Mouse (Mus musculus) gastrocnemius, postnatal 10 days (tissue): ENCODE measurements at regions not wholly inside any gene's neighbourhood (a gene's known extent, or its start where the extent isn't known, plus 50 kb on each side); places are given as distances from the start of the nearest gene placed in this dataset.

Experiments used
- DNase-seq: peaks from one replicate; pipeline ENCODE4 v3.0.0; 2021; ENCODE audit warnings: mixed read lengths

DNA sequence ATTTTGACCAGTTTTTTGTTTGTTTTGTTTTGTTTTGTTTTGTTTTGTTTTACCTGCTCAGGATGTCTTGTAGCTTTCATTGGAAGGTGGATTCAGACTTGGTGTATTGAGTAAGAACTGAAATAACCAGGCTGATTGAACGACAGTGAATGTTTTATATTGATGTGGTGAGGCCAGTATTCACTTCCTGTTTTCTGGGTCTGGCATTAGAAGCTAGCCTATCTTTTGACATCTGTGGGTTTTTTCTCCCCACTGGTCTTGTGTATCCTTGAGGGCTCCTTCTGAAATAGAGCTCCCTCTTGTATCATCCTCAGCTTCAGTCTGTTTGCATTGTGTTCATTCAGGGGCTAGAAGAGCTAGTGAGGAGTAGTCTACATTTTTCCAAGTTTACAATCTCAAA is 175.5 kb downstream of the 1700129C05Rik start:
- DNase-seq = no peak

- no peak for DNase-seq
These were observed 197.7 kb downstream of the 1700129C05Rik start for GRCm38 (mm10) chr14:58944958-58945357.

- DNase-seq = no peak
These were observed 199.4 kb downstream of the 1700129C05Rik start for GRCm38 (mm10) chr14:58943267-58943765.

GRCm38 (mm10) chr14:58939086-58939485 is 203.6 kb downstream of the 1700129C05Rik start:
- no peak for DNase-seq

DNA sequence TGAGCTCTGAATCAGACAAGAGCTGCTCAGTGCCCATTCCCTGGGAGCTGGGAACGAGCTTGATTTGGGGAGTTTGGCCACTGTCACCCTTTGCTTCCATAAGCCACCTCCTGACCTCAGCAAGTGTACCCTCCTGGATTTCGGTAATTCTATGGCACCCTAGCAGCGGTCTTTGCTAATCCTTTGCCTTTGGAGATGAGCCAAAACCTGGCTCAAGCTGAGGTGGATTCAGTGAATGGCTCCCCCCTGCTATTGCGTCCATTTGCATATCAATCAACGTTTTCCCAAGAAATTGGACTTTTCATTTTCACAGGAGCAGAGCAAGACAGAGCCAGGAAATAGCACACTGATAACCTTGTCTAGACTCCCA is 204.1 kb downstream of the 1700129C05Rik start:
- DNase-seq = no peak

- DNase-seq = no peak
These were observed 204.7 kb downstream of the 1700129C05Rik start for GRCm38 (mm10) chr14:58937791-58938600.

GRCm38 (mm10) chr14:58937331-58937730 is 205.4 kb downstream of the 1700129C05Rik start:
- DNase-seq = no peak

DNA sequence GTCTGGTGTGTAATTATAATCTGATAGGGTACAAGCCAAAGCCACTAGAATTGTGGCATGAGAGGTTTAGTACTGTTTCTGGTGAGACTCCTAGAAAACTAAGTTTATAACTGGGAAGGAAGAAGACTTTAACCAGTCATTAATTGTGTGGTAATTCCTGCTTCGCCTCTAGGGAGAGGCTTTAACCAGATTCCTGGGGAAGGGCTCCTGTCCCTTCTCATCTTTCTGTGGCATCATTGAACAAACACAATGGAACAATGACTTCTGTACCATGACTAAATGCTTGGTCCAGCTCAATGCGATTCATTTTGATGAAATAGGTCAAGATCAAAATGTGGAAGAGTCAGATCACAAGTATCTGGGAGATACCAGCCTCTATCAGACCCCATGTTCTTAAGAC is 206.6 kb downstream of the 1700129C05Rik start:
- no peak for DNase-seq

- DNase-seq = no peak
These were observed 224.8 kb downstream of the 1700129C05Rik start for GRCm38 (mm10) chr14:58917853-58918252.

DNA sequence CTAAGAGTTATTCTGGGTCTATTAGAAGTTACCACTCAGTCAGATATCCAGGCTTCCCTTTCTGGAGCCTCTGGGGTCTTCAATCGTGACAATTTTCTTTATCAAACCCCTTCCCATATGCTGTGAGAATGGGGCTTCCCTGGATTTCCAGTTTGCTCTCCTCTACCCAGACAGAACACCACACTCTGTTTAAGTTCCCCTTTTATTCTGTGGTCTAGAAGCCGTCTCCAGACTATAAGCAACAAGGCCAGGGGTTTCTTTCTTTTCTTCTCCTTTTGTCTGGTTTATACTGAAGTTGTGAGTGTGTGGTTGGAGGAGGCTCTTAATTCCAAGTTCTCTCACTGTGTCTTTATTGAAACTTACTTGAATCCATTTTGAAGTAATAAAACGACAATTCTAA is 225.5 kb downstream of the 1700129C05Rik start:
- no peak for DNase-seq

GRCm38 (mm10) chr14:58914937-58915336 is 227.8 kb downstream of the 1700129C05Rik start:
- DNase-seq = no peak

GRCm38 (mm10) chr14:58910846-58911245 is 231.8 kb downstream of the 1700129C05Rik start:
- DNase-seq = no peak

DNA sequence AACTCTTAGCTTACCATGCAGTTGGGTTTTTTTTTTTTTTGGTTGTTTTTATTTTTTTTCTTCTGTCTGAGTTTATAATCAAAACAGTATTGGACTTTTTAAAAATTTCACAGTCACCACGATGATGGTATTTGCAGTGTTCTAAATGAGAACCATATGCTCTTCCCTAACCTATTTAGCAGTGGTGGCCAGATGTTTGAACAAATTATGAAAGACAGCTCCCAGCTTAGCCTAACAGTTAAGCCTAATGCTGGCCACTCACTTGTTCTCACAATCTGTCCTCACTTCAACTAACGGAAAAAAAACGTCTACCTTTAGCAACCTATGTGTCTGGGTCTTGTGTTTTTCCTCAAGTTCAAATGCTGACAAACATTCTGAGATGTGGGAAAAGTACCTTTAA is 234.8 kb downstream of the 1700129C05Rik start:
- no peak for DNase-seq

GRCm38 (mm10) chr14:58907359-58907758 is 235.3 kb downstream of the 1700129C05Rik start:
- no peak for DNase-seq

DNA sequence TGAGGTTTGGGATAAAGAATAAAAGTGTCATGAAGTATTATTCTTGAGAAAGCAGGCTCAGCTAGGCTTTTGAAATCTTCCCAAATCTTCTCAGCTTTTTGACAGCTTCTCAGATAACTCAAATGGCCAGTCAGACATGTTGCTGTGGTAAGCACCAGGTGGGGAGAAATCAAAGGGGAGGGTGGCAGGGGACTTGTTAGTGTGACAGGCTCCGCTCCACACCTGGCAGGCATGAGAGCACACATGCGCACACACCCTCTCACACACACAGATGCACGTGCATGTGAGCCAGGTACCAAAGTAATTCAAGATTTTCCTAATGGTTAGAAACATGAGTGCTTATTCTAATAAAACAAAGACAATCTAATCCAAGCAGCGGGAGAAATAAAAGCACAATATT is 236.1 kb downstream of the 1700129C05Rik start:
- DNase-seq = no peak

- DNase-seq = no peak
These were observed 274.3 kb downstream of the 1700129C05Rik start for GRCm38 (mm10) chr14:58868176-58868949.

DNA sequence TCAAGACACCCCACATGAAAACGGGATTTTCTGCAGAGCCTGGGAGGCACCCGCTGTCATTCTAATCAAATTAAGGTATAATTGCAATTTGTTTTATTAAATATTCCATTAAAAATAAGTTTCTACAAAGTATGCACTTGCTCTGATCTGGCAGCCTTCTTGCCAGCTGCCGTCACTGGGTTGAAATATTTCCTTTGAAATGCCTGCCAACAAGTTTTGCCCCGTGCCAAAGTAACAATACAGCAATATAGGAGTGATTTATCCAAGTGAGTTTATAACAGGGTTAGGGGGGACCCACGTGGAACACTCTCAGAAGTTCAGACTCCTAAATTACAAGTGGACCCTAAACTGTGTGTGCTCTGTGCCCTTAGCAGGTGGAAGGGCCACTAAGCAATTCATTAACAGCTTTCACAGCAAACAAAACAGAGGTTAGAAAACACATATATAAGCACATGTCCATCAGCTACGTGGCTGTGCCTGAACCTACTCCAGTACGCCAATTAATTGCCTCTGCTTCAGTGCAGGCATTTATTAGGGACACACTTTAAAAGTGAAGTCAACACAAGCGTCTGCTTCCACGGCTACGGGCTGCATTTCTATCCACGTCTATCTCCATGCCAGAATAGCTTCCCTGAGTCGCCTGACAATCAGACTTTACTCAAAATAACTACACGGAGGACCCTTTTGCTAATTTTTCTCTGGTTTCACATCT is 275.1 kb downstream of the 1700129C05Rik start:
- DNase-seq = no peak

DNA sequence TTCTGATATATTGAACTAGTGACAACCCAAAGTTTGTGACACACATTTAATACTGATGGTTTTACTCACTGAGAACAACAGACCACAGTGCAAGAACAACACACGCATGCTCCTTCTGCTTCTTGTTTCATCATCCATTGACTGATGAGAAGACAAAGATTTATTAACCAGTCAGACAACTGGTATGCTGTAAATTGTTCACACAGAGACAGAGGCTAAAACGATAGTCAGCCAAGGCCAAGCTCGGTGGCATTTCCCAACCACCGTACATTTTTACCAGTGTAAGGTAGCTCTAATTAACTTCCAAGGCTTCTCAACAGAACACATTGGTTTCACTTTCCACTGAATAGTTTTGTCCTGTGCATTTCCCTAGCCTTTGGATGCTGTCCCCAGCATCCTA is 287.8 kb downstream of the 1700129C05Rik start:
- no peak for DNase-seq

- DNase-seq = no peak
These were observed 298.1 kb downstream of the 1700129C05Rik start for GRCm38 (mm10) chr14:58844565-58844964.

DNA sequence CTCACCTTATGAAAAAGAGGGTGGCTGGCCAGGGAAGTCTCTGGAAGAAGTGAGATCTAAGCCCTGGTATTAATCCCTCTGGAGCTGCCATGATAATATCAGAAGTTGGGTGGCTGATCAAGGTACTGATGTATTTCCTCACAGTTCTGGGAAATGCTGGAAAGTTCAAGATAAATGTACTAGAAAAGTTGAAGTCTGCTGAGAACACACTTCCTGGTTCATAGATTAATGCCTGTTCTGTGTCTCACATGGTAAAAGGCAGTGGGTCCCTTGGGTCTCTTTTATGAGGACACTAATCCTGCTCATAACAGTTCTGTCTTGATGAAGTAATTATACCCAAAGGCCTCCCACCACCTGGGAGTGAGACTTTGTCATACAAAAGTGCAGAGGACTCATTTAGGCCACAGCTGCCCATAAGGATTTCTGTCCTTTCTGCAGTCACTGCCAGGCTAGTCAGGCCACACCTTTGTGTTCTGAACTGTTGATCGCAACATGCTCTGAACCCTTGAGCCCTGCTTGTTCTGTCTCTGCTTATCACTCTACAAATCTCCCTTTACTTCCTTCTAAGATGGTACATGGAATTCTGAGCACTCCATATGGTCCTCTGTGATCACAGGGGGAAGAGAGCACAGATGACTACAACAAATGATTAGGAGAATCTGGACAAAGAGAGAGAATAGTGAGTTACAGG is 300.4 kb downstream of the 1700129C05Rik start:
- DNase-seq = no peak

- DNase-seq = no peak
These were observed 319.8 kb downstream of the 1700129C05Rik start for GRCm38 (mm10) chr14:58822938-58823337.

GRCm38 (mm10) chr14:58817961-58818504 is 324.7 kb downstream of the 1700129C05Rik start:
- peak; percentile 22 for DNase-seq
